Mouse (Mus musculus): ENCODE results near the gene Hectd4. TPM values are rescaled to one million over a fixed set of nuclear protein-coding genes. Genes with fewer than 3 reads are reported as not detected.
"Not testable (repeated sequence)": the region's sequence is repeated elsewhere in the genome, so short reads cannot be mapped to it uniquely, and the experiment has no call there.

Gene Hectd4
- polyA plus RNA-seq, 1 experiment from 2014 or later, result 6.8 TPM

- no peak for TF ChIP-seq CTCF (IDR thresholded peaks at IDR 0.05; ENCODE audit: low read depth)
- DNase-seq, result no peak
- H3K4me3 ChIP-seq (ENCODE audit: low read depth, low read length), result no peak overlapping the region
- H3K4me2 ChIP-seq, result no peak overlapping the region
- no peak overlapping the region for H3K9ac ChIP-seq
- no peaks in the 10 kb centered on the region for H3K4me1 ChIP-seq (ENCODE audit: insufficient read depth)
- no peaks in the 10 kb centered on the region for H3K9me3 ChIP-seq (ENCODE audit: low read depth, low read length)
- H3K27me3 ChIP-seq (ENCODE audit: insufficient read depth, low read length), result no peaks in the 10 kb centered on the region
- WGBS, result 40% methylated on average over 5 of the region's 5 CpGs
- ATAC-seq (ENCODE audit: insufficient read depth), result no peak
- no peaks in the 10 kb centered on the region for H3K36me3 ChIP-seq (ENCODE audit: insufficient read depth)
- H3K27ac ChIP-seq (ENCODE audit: low read depth), result no peak overlapping the region
Observed at GRCm38 (mm10) chr5:121196764-121197163, 23.3 kb upstream of the Hectd4 start.

DNA sequence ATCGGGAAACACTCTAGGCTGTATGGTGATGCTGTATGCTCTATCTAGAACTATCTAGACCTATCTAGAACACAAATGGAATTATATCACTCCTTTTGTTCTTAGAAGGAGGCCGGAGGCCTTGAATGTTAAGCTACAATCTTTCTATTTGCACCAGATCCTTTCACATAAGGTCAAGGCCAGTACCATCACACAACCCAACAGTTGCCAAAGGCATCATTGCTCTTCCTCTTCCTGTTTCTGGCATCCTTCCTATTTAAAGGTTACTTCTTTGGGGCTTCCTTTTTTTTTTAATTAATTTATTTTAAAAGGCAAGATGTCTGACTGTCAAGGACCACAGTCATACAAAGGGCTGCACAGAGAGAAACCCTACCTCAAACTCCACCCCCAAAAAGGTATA lies 22.7 kb upstream of the Hectd4 start:
- Histone ChIP-seq H3K27me3 (ENCODE audit: insufficient read depth, low read length) (no peaks in the 10 kb centered on the region), H3K9me3 (ENCODE audit: low read depth, low read length) (no peaks in the 10 kb centered on the region), H3K4me3 (ENCODE audit: low read depth, low read length) (no peak overlapping the region), H3K36me3 (ENCODE audit: insufficient read depth) (no peaks in the 10 kb centered on the region), H3K9ac (no peak overlapping the region), H3K4me1 (ENCODE audit: insufficient read depth) (no peaks in the 10 kb centered on the region), H3K4me2 (no peak overlapping the region), H3K27ac (ENCODE audit: low read depth) (no peak overlapping the region)
- 79% methylated on average over 2 of the region's 2 CpGs for WGBS
- ATAC-seq (ENCODE audit: insufficient read depth) (no peak), DNase-seq (no peak)
- no peak for TF ChIP-seq CTCF (IDR thresholded peaks at IDR 0.05; ENCODE audit: low read depth)

DNA sequence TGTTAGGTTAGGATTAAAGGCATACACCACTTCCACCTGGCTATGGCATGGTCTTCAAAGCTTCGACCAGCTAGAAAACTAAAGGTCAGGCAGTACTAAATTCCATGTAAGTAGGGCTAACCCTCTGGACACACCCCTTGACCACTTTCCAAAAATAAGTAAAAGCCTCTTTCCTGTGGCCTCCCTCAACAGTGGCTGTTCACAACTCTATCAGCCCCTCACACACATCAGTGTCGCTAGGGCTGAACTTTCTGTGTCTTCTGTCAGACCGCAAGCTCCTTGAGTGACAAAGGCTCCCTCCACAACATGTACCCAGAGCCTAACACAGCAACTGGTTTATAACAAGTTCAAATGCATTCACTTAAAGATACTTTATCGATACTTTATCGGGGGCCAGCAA lies 21.6 kb upstream of the Hectd4 start:
- 74% methylated on average over 5 of the region's 5 CpGs for WGBS
- Histone ChIP-seq H3K27me3 (ENCODE audit: insufficient read depth, low read length) (no peaks in the 10 kb centered on the region), H3K4me2 (no peak overlapping the region), H3K4me1 (ENCODE audit: insufficient read depth) (no peaks in the 10 kb centered on the region), H3K9me3 (ENCODE audit: low read depth, low read length) (no peaks in the 10 kb centered on the region), H3K9ac (no peak overlapping the region), H3K27ac (ENCODE audit: low read depth) (no peak overlapping the region), H3K36me3 (ENCODE audit: insufficient read depth) (no peaks in the 10 kb centered on the region), H3K4me3 (ENCODE audit: low read depth, low read length) (no peak overlapping the region)
- TF ChIP-seq CTCF (IDR thresholded peaks at IDR 0.05; ENCODE audit: low read depth), result no peak
- DNase-seq (no peak), ATAC-seq (ENCODE audit: insufficient read depth) (no peak)

DNA sequence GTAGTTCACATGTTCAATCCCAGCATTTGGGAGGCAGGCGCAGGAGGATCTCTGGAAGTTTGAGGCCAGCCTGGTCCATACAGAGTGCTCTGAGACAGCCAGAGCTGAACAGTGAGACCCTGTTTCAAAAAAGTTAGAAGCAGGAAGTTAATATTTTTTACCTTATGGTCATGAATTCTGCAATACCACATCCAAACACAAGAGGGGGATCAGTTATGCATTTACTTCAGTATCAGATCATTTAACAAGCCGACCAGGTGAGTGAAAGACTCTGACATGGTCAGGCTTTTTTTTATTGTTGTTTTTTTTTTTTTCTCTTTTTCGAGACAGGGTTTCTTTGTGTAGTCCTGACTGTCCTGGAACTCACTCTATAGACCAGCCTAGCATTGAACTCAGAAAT lies 18.3 kb upstream of the Hectd4 start:
- Histone ChIP-seq H3K36me3 (ENCODE audit: insufficient read depth) (peaks cover 13% of the 10 kb centered on the region), H3K27me3 (ENCODE audit: insufficient read depth, low read length) (no peaks in the 10 kb centered on the region), H3K4me1 (ENCODE audit: insufficient read depth) (peaks cover 9% of the 10 kb centered on the region), H3K4me2 (no peak overlapping the region), H3K27ac (ENCODE audit: low read depth) (no peak overlapping the region), H3K9ac (no peak overlapping the region), H3K4me3 (ENCODE audit: low read depth, low read length) (no peak overlapping the region), H3K9me3 (ENCODE audit: low read depth, low read length) (no peaks in the 10 kb centered on the region)
- DNase-seq (peak; percentile 86), ATAC-seq (ENCODE audit: insufficient read depth) (no peak)
- 47% methylated on average over 3 of the region's 3 CpGs for WGBS
- TF ChIP-seq CTCF (IDR thresholded peaks at IDR 0.05; ENCODE audit: low read depth), result peak; percentile 58

GRCm38 (mm10) chr5:121202467-121202866 lies 17.6 kb upstream of the Hectd4 start:
- Histone ChIP-seq H3K4me1 (ENCODE audit: insufficient read depth) (peaks cover 9% of the 10 kb centered on the region), H3K36me3 (ENCODE audit: insufficient read depth) (peaks cover 20% of the 10 kb centered on the region), H3K27ac (ENCODE audit: low read depth) (no peak overlapping the region), H3K9me3 (ENCODE audit: low read depth, low read length) (no peaks in the 10 kb centered on the region), H3K4me3 (ENCODE audit: low read depth, low read length) (no peak overlapping the region), H3K27me3 (ENCODE audit: insufficient read depth, low read length) (no peaks in the 10 kb centered on the region), H3K9ac (no peak overlapping the region), H3K4me2 (no peak overlapping the region)
- 0 out of 2 replicates have a peak, but pooled peaks have one; percentile 7 for TF ChIP-seq CTCF (IDR thresholded peaks at IDR 0.05; ENCODE audit: low read depth)
- WGBS, result 79% methylated on average over 1 of the region's 1 CpGs
- ATAC-seq (ENCODE audit: insufficient read depth) (no peak), DNase-seq (no peak)

DNA sequence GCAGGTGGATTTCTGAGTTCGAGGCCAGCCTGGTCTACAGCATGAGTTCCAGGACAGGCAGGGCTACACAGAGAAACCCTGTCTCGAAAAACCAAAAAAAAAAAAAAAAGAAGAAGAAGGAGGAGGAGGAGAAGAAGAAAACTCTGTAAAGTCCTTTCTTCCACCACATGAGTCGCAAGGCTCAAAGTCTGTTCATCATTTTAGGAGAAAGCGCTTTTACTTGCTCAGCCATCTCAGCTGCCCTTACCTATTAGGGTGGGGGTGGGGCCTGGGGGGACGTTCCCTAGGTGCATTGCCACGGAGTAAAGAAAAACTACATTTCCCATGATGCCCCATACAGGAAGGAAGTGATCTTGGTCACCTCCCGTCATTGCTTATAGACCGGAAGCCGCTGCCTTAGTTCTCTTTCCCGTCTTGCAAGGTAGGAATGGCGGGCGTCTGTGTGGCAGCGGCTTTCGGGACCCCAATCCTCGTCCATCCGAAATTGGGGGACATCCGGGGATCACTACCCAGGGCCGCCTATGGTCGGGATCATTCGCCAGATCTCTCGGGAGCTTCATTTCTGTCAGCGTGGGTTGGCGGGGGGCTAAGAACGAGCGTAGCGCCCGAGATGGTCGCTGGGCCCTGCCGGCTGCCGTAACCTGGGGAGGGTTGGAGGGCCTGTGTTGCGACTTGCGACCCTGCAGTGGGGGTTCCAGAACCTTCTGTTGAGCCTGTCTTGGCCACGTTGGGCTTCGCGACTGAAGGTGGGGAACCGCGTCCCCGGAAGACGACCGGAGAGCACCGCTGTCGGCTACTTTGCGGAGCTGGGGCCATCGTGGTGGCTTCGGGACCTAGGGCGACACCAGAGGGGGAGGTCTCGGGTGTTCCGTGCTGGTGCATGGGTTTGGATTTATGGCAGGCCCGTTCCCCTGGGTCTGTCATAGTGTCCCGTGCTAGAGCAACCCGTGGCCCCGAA lies 15.6 kb upstream of the Hectd4 start, which contains the start of gene Rpl6:
Gene Rpl6 (plus strand): TSS at position 350 of the 958 bp plus-strand sequence.
- peak within 1 kb of the TSS; percentile 98 for H3K4me3 ChIP-seq (ENCODE audit: low read depth, low read length)
- peaks cover 9% of the 10 kb centered on the region for H3K4me1 ChIP-seq (ENCODE audit: insufficient read depth)
- H3K9me3 ChIP-seq (ENCODE audit: low read depth, low read length), result no peaks in the 10 kb centered on the region
- peak; percentile 93 for DNase-seq
- peak; percentile 91 for ATAC-seq (ENCODE audit: insufficient read depth)
- H3K27me3 ChIP-seq (ENCODE audit: insufficient read depth, low read length), result no peaks in the 10 kb centered on the region
- peak within 1 kb of the TSS; percentile 98 for H3K9ac ChIP-seq
- peak within 1 kb of the TSS; percentile 77 for H3K4me2 ChIP-seq
- H3K27ac ChIP-seq (ENCODE audit: low read depth), result peak within 1 kb of the TSS; percentile 79
- WGBS, result 2% methylated on average over 52 of the region's 52 CpGs
- H3K36me3 ChIP-seq (ENCODE audit: insufficient read depth), result peaks cover 40% of the 10 kb centered on the region
- no peak for TF ChIP-seq CTCF (IDR thresholded peaks at IDR 0.05; ENCODE audit: low read depth)

- H3K4me1 ChIP-seq (ENCODE audit: insufficient read depth); DNase-seq; ATAC-seq (ENCODE audit: insufficient read depth); H3K27ac ChIP-seq (ENCODE audit: low read depth); H3K9me3 ChIP-seq (ENCODE audit: low read depth, low read length); H3K27me3 ChIP-seq (ENCODE audit: insufficient read depth, low read length): not testable (repeated sequence)
- peak overlapping the region; percentile 98 for H3K9ac ChIP-seq
- peaks cover 52% of the 10 kb centered on the region for H3K36me3 ChIP-seq (ENCODE audit: insufficient read depth)
- peak overlapping the region; percentile 98 for H3K4me3 ChIP-seq (ENCODE audit: low read depth, low read length)
- WGBS, result 59% methylated on average over 8 of the region's 10 CpGs
- peak overlapping the region; percentile 77 for H3K4me2 ChIP-seq
Observed at GRCm38 (mm10) chr5:121205537-121206130, 14.4 kb upstream of the Hectd4 start.

All from lung, embryonic 14.5 days (tissue).